In genomic region chrX:47949729-47950128, GRCm38 (mm10) we compare ENCODE assay signal across 9 mouse cellular contexts. TPM values are rescaled to one million over a fixed set of nuclear protein-coding genes. Genes with fewer than 3 reads are reported as not detected.
DNase-seq lines count a peak whose midpoint lies in the region; ATAC-seq and TF ChIP-seq lines count a peak whose summit lies in the region.
"Had no signal": no experiment of that assay in that cellular context is flagged by ENCODE, and none has a peak within 500 bp of the region (broad histone marks: within the 10 kb centered on the region; RNA-seq: fewer than 3 reads in every experiment).

No protein-coding gene starts in this region.

- H3K9ac ChIP-seq in forebrain, embryonic 16.5 days (replicated peaks; ENCODE audit: low read depth, low read length) = no peak overlapping the region
- H3K9ac ChIP-seq in hindbrain, embryonic 16.5 days (ENCODE audit: low read depth, low read length) = no peak overlapping the region
- H3K9ac ChIP-seq: midbrain, embryonic 12.5 days had no signal

- H3K36me3 ChIP-seq in forebrain, embryonic 10.5 days (replicated peaks) = peaks cover 30% of the 10 kb centered on the region
- H3K36me3 ChIP-seq in forebrain, embryonic 16.5 days (ENCODE audit: control insufficient read depth, insufficient read depth) = no peaks in the 10 kb centered on the region; the same call in 1 of the 2 replicates
- no peaks in the 10 kb centered on the region for H3K36me3 ChIP-seq in hindbrain, embryonic 16.5 days (ENCODE audit: control insufficient read depth, insufficient read depth, low read length)
- H3K36me3 ChIP-seq: midbrain, embryonic 12.5 days had no signal

- TF ChIP-seq POLR2A in brain, embryonic 14.5 days (IDR thresholded peaks at IDR 0.05; ENCODE audit: borderline replicate concordance, extremely low read depth, insufficient read depth, insufficient read length, poor library complexity, severe bottlenecking) = no peak

- WGBS in forebrain, embryonic 10.5 days = 47% methylated on average over 3 of the region's 3 CpGs
- 19% methylated on average over 3 of the region's 3 CpGs for WGBS in forebrain, embryonic 16.5 days
- WGBS in hindbrain, embryonic 16.5 days = 37% methylated on average over 3 of the region's 3 CpGs

- H3K27me3 ChIP-seq in forebrain, embryonic 10.5 days (ENCODE audit: poor library complexity, severe bottlenecking) = no peaks in the 10 kb centered on the region
- no peaks in the 10 kb centered on the region for H3K27me3 ChIP-seq in forebrain, embryonic 16.5 days (replicated peaks; ENCODE audit: control insufficient read depth, insufficient read depth, low read length)
- no peaks in the 10 kb centered on the region for H3K27me3 ChIP-seq in hindbrain, embryonic 16.5 days (replicated peaks; ENCODE audit: control insufficient read depth, insufficient read depth, low read length)
- H3K27me3 ChIP-seq: midbrain, embryonic 12.5 days had no signal

- H3K4me3 ChIP-seq in forebrain, embryonic 10.5 days = no peak overlapping the region
- no peak overlapping the region for H3K4me3 ChIP-seq in forebrain, embryonic 16.5 days (replicated peaks; ENCODE audit: low read length)
- H3K4me3 ChIP-seq in hindbrain, embryonic 16.5 days (ENCODE audit: low read length) = no peak overlapping the region
- H3K4me3 ChIP-seq: midbrain, embryonic 12.5 days had no signal

- ATAC-seq in forebrain, embryonic 16.5 days = no peak; the same call in 1 of the 2 replicates
- peak; percentile 80 for ATAC-seq in hindbrain, embryonic 16.5 days

- H3K4me1 ChIP-seq in forebrain, embryonic 10.5 days = peaks cover 4% of the 10 kb centered on the region; the same call in 1 of the 2 replicates
- no peaks in the 10 kb centered on the region for H3K4me1 ChIP-seq in forebrain, embryonic 16.5 days (replicated peaks; ENCODE audit: control insufficient read depth, insufficient read depth, low read length)
- no peaks in the 10 kb centered on the region for H3K4me1 ChIP-seq in hindbrain, embryonic 16.5 days (ENCODE audit: control insufficient read depth, insufficient read depth, low read depth, low read length)
- H3K4me1 ChIP-seq: midbrain, embryonic 12.5 days had no signal

- H3K27ac ChIP-seq in forebrain, embryonic 10.5 days = no peak overlapping the region
- no peak overlapping the region for H3K27ac ChIP-seq in forebrain, embryonic 16.5 days (ENCODE audit: low read length)
- H3K27ac ChIP-seq in hindbrain, embryonic 16.5 days (ENCODE audit: low read depth, low read length) = no peak overlapping the region
- H3K27ac ChIP-seq: midbrain, embryonic 12.5 days had no signal

- H3K9me3 ChIP-seq in forebrain, embryonic 10.5 days = no peaks in the 10 kb centered on the region
- no peaks in the 10 kb centered on the region for H3K9me3 ChIP-seq in forebrain, embryonic 16.5 days (ENCODE audit: control insufficient read depth, low read length)
- H3K9me3 ChIP-seq in hindbrain, embryonic 16.5 days (ENCODE audit: control insufficient read depth, low read length) = no peaks in the 10 kb centered on the region
- H3K9me3 ChIP-seq: midbrain, embryonic 12.5 days had no signal

- TF ChIP-seq CTCF in brain, embryonic 14.5 days (IDR thresholded peaks at IDR 0.05; ENCODE audit: borderline replicate concordance, extremely low read depth, insufficient read depth, insufficient read length) = no peak

- no peak overlapping the region for H3K4me2 ChIP-seq in forebrain, embryonic 16.5 days (ENCODE audit: low read length)
- H3K4me2 ChIP-seq in hindbrain, embryonic 16.5 days (ENCODE audit: low read length) = no peak overlapping the region
- H3K4me2 ChIP-seq: midbrain, embryonic 12.5 days had no signal

- DNase-seq in forebrain, embryonic 10.5 days (ENCODE audit: extremely low spot score, low spot score) = peak; percentile 15
- DNase-seq in brain, embryonic 14.5 days (ENCODE audit: low read depth) = peak; percentile 72
- DNase-seq in lung, postnatal 36 days = peak; percentile 46
- DNase-seq in T-cell, adult 2 months (ENCODE audit: low spot score) = no peak
- no peak for DNase-seq in ovary, postnatal 10 days (ENCODE audit: low spot score)
- DNase-seq in heart, postnatal 36 days = no peak

- intact Hi-C loops in heart, postnatal 36 days (cut with DNase I) = no loop called here

RNA-seq across cellular contexts. Expression of gene Ocrl, which starts 37.5 kb away (rescaled TPM):
- polyA plus RNA-seq in forebrain, embryonic 10.5 days (2016; fragmentation: Nextera tagmentation; extraction: Ambion mirVana) = 17.2 and 19.0 TPM in 2 replicates
- polyA plus RNA-seq in forebrain, embryonic 16.5 days (2015; fragmentation: Nextera tagmentation; extraction: Ambion mirVana) = 22.5 and 28.9 TPM in 2 replicates
- 39.4 and 46.6 TPM in 2 replicates for polyA plus RNA-seq in brain, embryonic 14.5 days (2012; rRNA removed)
- polyA plus RNA-seq in hindbrain, embryonic 16.5 days (2015; fragmentation: Nextera tagmentation; extraction: Ambion mirVana) = 30.8 and 33.9 TPM in 2 replicates
- 10 to 100 TPM; 11.0 to 11.6 TPM for total RNA-seq in heart, postnatal 36 days (2021)

RNA-seq across cellular contexts. Expression of gene Smarca1, which starts 57.0 kb away (rescaled TPM):
- polyA plus RNA-seq in forebrain, embryonic 10.5 days (2016; fragmentation: Nextera tagmentation; extraction: Ambion mirVana) = 14.1 and 15.5 TPM in 2 replicates
- 31.1 and 35.8 TPM in 2 replicates for polyA plus RNA-seq in forebrain, embryonic 16.5 days (2015; fragmentation: Nextera tagmentation; extraction: Ambion mirVana)
- polyA plus RNA-seq in brain, embryonic 14.5 days (2012; rRNA removed) = 14.0 and 21.2 TPM in 2 replicates
- polyA plus RNA-seq in hindbrain, embryonic 16.5 days (2015; fragmentation: Nextera tagmentation; extraction: Ambion mirVana) = 31.3 and 34.4 TPM in 2 replicates
- 1 to 10 TPM; 1.1 to 1.6 TPM for total RNA-seq in heart, postnatal 36 days (2021)

Comparison
In these comparisons a context has a peak if more than half of its experiments do, and no peak if none do; other contexts are left out.
1. DNase-seq: peak in forebrain, embryonic 10.5 days (single experiment), brain, embryonic 14.5 days (single experiment) and lung, postnatal 36 days (single experiment); none in T-cell, adult 2 months (single experiment), ovary, postnatal 10 days (single experiment) and heart, postnatal 36 days (0 of 2).